Mouse (Mus musculus) kidney, adult 2 months (tissue): ENCODE measurements at regions not wholly inside any gene's neighbourhood (a gene's known extent, or its start where the extent isn't known, plus 50 kb on each side); places are given as distances from the start of the nearest gene placed in this dataset.

ENCODE experiments used
- CTCF ChIP-seq: fragments of 200-500 bp; conservative IDR thresholded peaks from 2 replicates; pipeline ENCODE4 v1.5.1; 2011; ENCODE audit warnings: low read depth, mild to moderate bottlenecking, control low read depth, low read length, moderate library complexity, mixed read lengths; ENCODE audit not compliant: insufficient read depth, insufficient read length
- POLR2A ChIP-seq: fragments of 200-500 bp; IDR thresholded peaks from one replicate; pipeline ENCODE4 v1.6.1; 2011; ENCODE audit warnings: low read depth, low read length, control low read depth

DNA sequence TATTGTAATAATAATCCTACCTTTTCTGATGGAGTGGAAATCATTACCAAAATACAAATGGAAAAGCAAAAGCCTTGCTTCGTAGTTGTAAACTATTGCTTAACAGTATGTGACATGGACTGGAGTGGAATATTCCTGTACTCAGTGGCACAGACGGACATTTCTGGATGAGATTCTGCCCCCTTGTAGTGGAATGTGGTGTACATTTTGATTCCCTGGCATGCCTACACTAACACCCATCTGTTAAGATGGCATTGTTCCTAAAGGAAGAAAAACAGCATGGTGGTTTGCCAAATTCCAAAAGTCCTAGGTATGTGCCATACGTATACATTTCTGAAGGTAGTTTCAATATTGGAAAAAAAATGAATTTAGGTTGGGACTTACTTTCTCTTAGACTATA lies 258.9 kb downstream of the Etv1 start:
- TF ChIP-seq CTCF (no peak), POLR2A (no peak)
